Mouse (Mus musculus) megakaryocyte, adult 5-6 weeks (primary cell): ENCODE measurements at regions not wholly inside any gene's neighbourhood (a gene's known extent, or its start where the extent isn't known, plus 50 kb on each side); places are given as distances from the start of the nearest gene placed in this dataset.
"Not testable (repeated sequence)": the region's sequence is repeated elsewhere in the genome, so short reads cannot be mapped to it uniquely, and the experiment has no call there.

ENCODE experiments used
- ATAC-seq: 2 replicates; pipeline ENCODE4 v1.8.0; 2016; ENCODE audit warnings: mild to moderate bottlenecking, inconsistent platforms; ENCODE audit not compliant: poor library complexity, severe bottlenecking

- ATAC-seq = peak; percentile 86
Observed at GRCm38 (mm10) chr16:3114473-3115335, 476.1 kb upstream of the Olfr161 start.

- 0 out of 2 replicates have a peak, but pooled peaks have one; percentile 20 for ATAC-seq
Observed at GRCm38 (mm10) chr16:3115336-3116112, 475.3 kb upstream of the Olfr161 start.

GRCm38 (mm10) chr16:3116113-3116511 lies 474.7 kb upstream of the Olfr161 start:
- not testable (repeated sequence) for ATAC-seq

DNA sequence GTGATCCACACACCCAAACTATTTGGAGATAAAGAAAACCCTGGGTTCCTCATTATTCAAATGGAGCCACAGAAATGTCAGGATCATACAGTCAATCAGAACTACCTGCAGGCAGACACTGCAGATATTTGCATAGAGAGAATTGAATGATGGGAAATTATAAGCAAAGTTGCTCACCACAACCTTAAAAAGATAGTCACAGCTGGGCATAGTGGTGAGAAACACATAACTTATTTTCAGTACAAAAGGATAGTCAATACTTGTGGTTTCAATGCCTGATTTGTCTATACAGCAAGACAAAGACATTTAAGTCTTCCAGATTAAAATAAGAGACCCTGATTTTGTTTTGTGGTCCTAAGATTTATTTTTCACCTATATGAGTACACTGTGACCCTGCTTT lies 469.6 kb upstream of the Olfr161 start:
- not testable (repeated sequence) for ATAC-seq

DNA sequence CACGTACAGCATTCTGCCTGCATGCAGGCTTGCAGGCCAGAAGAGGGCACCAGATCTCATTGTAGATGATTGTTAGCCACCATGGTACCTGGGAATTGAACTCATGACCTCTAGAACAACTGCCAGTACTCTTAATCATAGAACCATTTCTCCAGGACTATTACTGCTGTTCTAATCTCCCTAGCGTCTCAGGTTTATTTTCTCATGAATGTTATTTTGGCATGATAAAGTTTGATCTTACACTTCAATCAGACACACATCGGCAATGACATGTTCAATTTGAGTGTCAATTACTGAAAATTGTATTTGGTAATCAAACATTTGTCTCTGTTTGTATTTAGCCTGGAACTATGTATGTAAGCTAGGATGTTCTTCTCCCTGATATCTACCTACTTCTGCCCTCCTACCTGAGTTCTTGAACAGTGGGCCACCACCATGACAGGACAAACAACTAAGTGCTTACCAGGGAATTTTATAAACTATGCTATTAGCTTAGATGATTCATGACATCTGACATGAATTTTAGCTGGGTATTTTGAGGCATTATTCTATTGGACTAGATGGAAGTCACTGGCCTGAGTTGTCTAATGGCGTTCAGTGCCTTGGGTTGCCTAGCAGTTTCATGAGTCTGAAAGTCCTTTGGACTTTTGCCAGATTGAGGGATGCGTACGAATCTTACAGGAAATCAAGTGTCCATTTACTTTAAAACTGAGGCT lies 468.5 kb upstream of the Olfr161 start:
- not testable (repeated sequence) for ATAC-seq

DNA sequence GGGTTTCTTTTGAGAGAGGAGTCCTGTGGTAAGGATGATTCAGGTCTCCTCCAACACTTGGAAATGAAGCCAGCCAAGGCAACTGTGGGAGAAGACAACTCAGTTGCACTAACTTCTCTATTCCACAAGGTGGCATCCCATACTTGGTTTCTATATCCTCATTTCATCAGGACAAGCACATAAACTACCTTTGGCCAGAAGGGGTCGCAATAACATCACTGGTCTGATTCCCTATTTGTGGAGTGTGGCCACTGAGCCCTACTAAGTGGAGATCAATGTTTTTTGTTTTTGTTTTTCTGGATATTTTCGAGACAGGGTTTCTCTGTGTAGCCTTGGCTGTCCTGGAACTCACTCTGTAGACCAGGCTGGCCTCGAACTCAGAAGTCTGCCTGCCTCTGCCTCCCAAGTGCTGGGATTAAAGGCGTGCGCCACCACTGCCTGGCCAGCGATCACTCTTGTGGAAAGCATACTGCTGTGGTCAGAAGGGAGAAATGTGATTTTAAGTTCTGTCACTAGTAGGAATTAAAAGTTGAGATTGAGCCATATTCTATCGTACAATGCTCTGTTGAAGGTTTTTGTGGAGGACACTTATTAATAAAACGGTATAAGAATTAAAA lies 467.9 kb upstream of the Olfr161 start:
- peak; percentile 96 for ATAC-seq

- ATAC-seq = not testable (repeated sequence)
Observed at GRCm38 (mm10) chr16:3127317-3127716, 463.5 kb upstream of the Olfr161 start.
